22 mouse cellular contexts compared by ENCODE assay signal in genomic region chr3:39396672-39397071, GRCm38 (mm10).
A peak's percentile ranks its signal among the peaks of the same experiment; 100 is the strongest.
DNase-seq lines count a peak whose midpoint lies in the region; ATAC-seq and TF ChIP-seq lines count a peak whose summit lies in the region.
"Had no signal": no experiment of that assay in that cellular context is flagged by ENCODE, and none has a peak within 500 bp of the region (broad histone marks: within the 10 kb centered on the region; RNA-seq: fewer than 3 reads in every experiment).

No protein-coding gene starts in this region.

- no peaks in the 10 kb centered on the region for H3K9me3 ChIP-seq in hindbrain, embryonic 14.5 days (ENCODE audit: control insufficient read depth, low read length)
- H3K9me3 ChIP-seq in hindbrain, postnatal 0 days (ENCODE audit: low read length) = no peaks in the 10 kb centered on the region
- H3K9me3 ChIP-seq in neural tube, embryonic 13.5 days = no peaks in the 10 kb centered on the region
- no peaks in the 10 kb centered on the region for H3K9me3 ChIP-seq in neural tube, embryonic 14.5 days (ENCODE audit: control insufficient read depth, low read length)
- no peaks in the 10 kb centered on the region for H3K9me3 ChIP-seq in neural tube, embryonic 15.5 days (replicated peaks)
- H3K9me3 ChIP-seq: G1E had no signal

- no peak overlapping the region for H3K4me3 ChIP-seq in hindbrain, embryonic 14.5 days (replicated peaks; ENCODE audit: low read length)
- no peak overlapping the region for H3K4me3 ChIP-seq in hindbrain, postnatal 0 days (ENCODE audit: low read length)
- H3K4me3 ChIP-seq in neural tube, embryonic 13.5 days = no peak overlapping the region
- no peak overlapping the region for H3K4me3 ChIP-seq in neural tube, embryonic 14.5 days (ENCODE audit: low read depth, low read length)
- no peak overlapping the region for H3K4me3 ChIP-seq in neural tube, embryonic 15.5 days (replicated peaks)

- ATAC-seq in hindbrain, embryonic 14.5 days (ENCODE audit: low FRiP score) = no peak
- ATAC-seq in hindbrain, postnatal 0 days = no peak
- peak; percentile 59; the same call in 1 of the 2 replicates for ATAC-seq in neural tube, embryonic 13.5 days (ENCODE audit: low read depth)
- peak; percentile 39; the same call in 1 of the 2 replicates for ATAC-seq in neural tube, embryonic 14.5 days (ENCODE audit: low read depth)
- peak; percentile 61 for ATAC-seq in neural tube, embryonic 15.5 days (ENCODE audit: low FRiP score)
- ATAC-seq: activated CD4-positive, CD25-positive, alpha-beta regulatory T cell, adult 4 months; CD4-positive, CD25-positive, alpha-beta regulatory T cell, adult 4 months; Patski had no signal

- no peak for DNase-seq in hindbrain, embryonic 14.5 days (ENCODE audit: low spot score)
- DNase-seq in hindbrain, postnatal 0 days (ENCODE audit: low spot score) = no peak
- no peak for DNase-seq in neural tube, embryonic 10.5 days (ENCODE audit: extremely low spot score, low spot score)
- DNase-seq in cerebellum, postnatal 14 days = no peak
- DNase-seq in adrenal gland, postnatal 25 days = no peak
- DNase-seq: adrenal gland, adult 2 months; adrenal gland, adult 8-10 months; adrenal gland, postnatal 10 days; adrenal gland, postnatal 14 days; adrenal gland, postnatal 36 days; B cell, adult 2 months; cerebellum, adult 11 months; cerebellum, adult 11-12 months; cerebellum, adult 18-20 months had no signal

- H3K27ac ChIP-seq in hindbrain, embryonic 14.5 days = peak overlapping the region; percentile 54
- H3K27ac ChIP-seq in hindbrain, postnatal 0 days = no peak overlapping the region
- peak overlapping the region; percentile 74 for H3K27ac ChIP-seq in neural tube, embryonic 13.5 days (replicated peaks)
- peak overlapping the region; percentile 39; the same call in 1 of the 2 replicates for H3K27ac ChIP-seq in neural tube, embryonic 14.5 days (ENCODE audit: low read depth, low read length)
- peak overlapping the region; percentile 69 for H3K27ac ChIP-seq in neural tube, embryonic 15.5 days (replicated peaks)

- no peaks in the 10 kb centered on the region for H3K4me1 ChIP-seq in hindbrain, embryonic 14.5 days (replicated peaks; ENCODE audit: control insufficient read depth, insufficient read depth, low read length)
- H3K4me1 ChIP-seq in hindbrain, postnatal 0 days (ENCODE audit: insufficient read depth, low read length) = no peaks in the 10 kb centered on the region
- peaks cover 5% of the 10 kb centered on the region; the same call in 1 of the 2 replicates for H3K4me1 ChIP-seq in neural tube, embryonic 13.5 days (replicated peaks)
- H3K4me1 ChIP-seq in neural tube, embryonic 14.5 days (ENCODE audit: control insufficient read depth, insufficient read depth, low read length) = no peaks in the 10 kb centered on the region
- peaks cover 2% of the 10 kb centered on the region; the same call in 1 of the 2 replicates for H3K4me1 ChIP-seq in neural tube, embryonic 15.5 days

- H3K9ac ChIP-seq in hindbrain, embryonic 14.5 days = no peak overlapping the region
- H3K9ac ChIP-seq in hindbrain, postnatal 0 days (replicated peaks; ENCODE audit: low read length) = no peak overlapping the region
- H3K9ac ChIP-seq in neural tube, embryonic 13.5 days = no peak overlapping the region
- no peak overlapping the region for H3K9ac ChIP-seq in neural tube, embryonic 14.5 days (replicated peaks; ENCODE audit: low read depth, low read length)
- no peak overlapping the region for H3K9ac ChIP-seq in neural tube, embryonic 15.5 days (replicated peaks)

- TF ChIP-seq CTCF in hindbrain, postnatal 0 days (IDR thresholded peaks at IDR 0.05; ENCODE audit: low read depth) = no peak

- H3K36me3 ChIP-seq in hindbrain, embryonic 14.5 days (replicated peaks; ENCODE audit: control insufficient read depth, insufficient read depth) = no peaks in the 10 kb centered on the region
- no peaks in the 10 kb centered on the region for H3K36me3 ChIP-seq in hindbrain, postnatal 0 days (ENCODE audit: insufficient read depth, low read length)
- no peaks in the 10 kb centered on the region for H3K36me3 ChIP-seq in neural tube, embryonic 13.5 days
- H3K36me3 ChIP-seq in neural tube, embryonic 14.5 days (ENCODE audit: control insufficient read depth, insufficient read depth, low read length) = no peaks in the 10 kb centered on the region
- H3K36me3 ChIP-seq in neural tube, embryonic 15.5 days = no peaks in the 10 kb centered on the region
- H3K36me3 ChIP-seq: G1E had no signal

- no peak overlapping the region for H3K4me2 ChIP-seq in hindbrain, embryonic 14.5 days (replicated peaks)
- no peak overlapping the region for H3K4me2 ChIP-seq in hindbrain, postnatal 0 days (ENCODE audit: low read depth, low read length)
- H3K4me2 ChIP-seq in neural tube, embryonic 13.5 days = no peak overlapping the region
- no peak overlapping the region for H3K4me2 ChIP-seq in neural tube, embryonic 14.5 days (ENCODE audit: low read depth, low read length)
- no peak overlapping the region for H3K4me2 ChIP-seq in neural tube, embryonic 15.5 days

- H3K27me3 ChIP-seq in hindbrain, embryonic 14.5 days (ENCODE audit: control insufficient read depth, insufficient read depth, low read length) = no peaks in the 10 kb centered on the region
- H3K27me3 ChIP-seq in hindbrain, postnatal 0 days (ENCODE audit: insufficient read depth, low read length) = no peaks in the 10 kb centered on the region
- no peaks in the 10 kb centered on the region for H3K27me3 ChIP-seq in neural tube, embryonic 13.5 days
- H3K27me3 ChIP-seq in neural tube, embryonic 14.5 days (ENCODE audit: control insufficient read depth, insufficient read depth, low read length) = no peaks in the 10 kb centered on the region
- no peaks in the 10 kb centered on the region for H3K27me3 ChIP-seq in neural tube, embryonic 15.5 days (replicated peaks)
- H3K27me3 ChIP-seq: CH12.LX had no signal

Comparison
In these comparisons a context has a peak if more than half of its experiments do, and no peak if none do; other contexts are left out.
1. ATAC-seq: peak in neural tube, embryonic 13.5 days (single experiment), neural tube, embryonic 14.5 days (single experiment) and neural tube, embryonic 15.5 days (single experiment); none in hindbrain, embryonic 14.5 days (single experiment) and hindbrain, postnatal 0 days (single experiment).